Mouse (Mus musculus): ENCODE data around the gene Cox17. TPM values are rescaled to one million over a fixed set of nuclear protein-coding genes. Genes with fewer than 3 reads are reported as not detected.
"Not testable (repeated sequence)": the region's sequence is repeated elsewhere in the genome, so short reads cannot be mapped to it uniquely, and the experiment has no call there.

Cox17 gene
- 90.6 and 118 TPM in 2 replicates for polyA plus RNA-seq (2012; rRNA removed)

- DNase-seq (ENCODE audit: low read depth) = peak; percentile 62
These were observed at the start of gene Cox17, which contains the start of gene Gm21987 for GRCm38 (mm10) chr16:38346529-38347325. Gene Cox17 (plus strand): TSS chr16:38346991. Gene Gm21987 (plus strand): TSS chr16:38347040.

- DNase-seq (ENCODE audit: low read depth) = no peak
These were observed 48.4 kb upstream of the Cox17 start for GRCm38 (mm10) chr16:38298410-38298809.

- DNase-seq (ENCODE audit: low read depth) = no peak
These were observed 44.4 kb upstream of the Cox17 start for GRCm38 (mm10) chr16:38302367-38302766.

GRCm38 (mm10) chr16:38304460-38305194 is 42.2 kb upstream of the Cox17 start:
- DNase-seq (ENCODE audit: low read depth) = peak; percentile 37

- DNase-seq (ENCODE audit: low read depth) = no peak
These were observed 40.1 kb upstream of the Cox17 start for GRCm38 (mm10) chr16:38306571-38307220.

GRCm38 (mm10) chr16:38307221-38307605 is 39.6 kb upstream of the Cox17 start:
- DNase-seq (ENCODE audit: low read depth) = no peak

- DNase-seq (ENCODE audit: low read depth) = no peak
These were observed 39.1 kb upstream of the Cox17 start for GRCm38 (mm10) chr16:38307651-38308050.

GRCm38 (mm10) chr16:38308195-38308594 is 38.6 kb upstream of the Cox17 start:
- DNase-seq (ENCODE audit: low read depth) = no peak

- DNase-seq (ENCODE audit: low read depth) = peak; percentile 23
These were observed 28.3 kb upstream of the Cox17 start for GRCm38 (mm10) chr16:38318492-38318891.

GRCm38 (mm10) chr16:38319087-38319486 is 27.7 kb upstream of the Cox17 start:
- DNase-seq (ENCODE audit: low read depth) = no peak

GRCm38 (mm10) chr16:38321452-38321935 is 25.3 kb upstream of the Cox17 start:
- no peak for DNase-seq (ENCODE audit: low read depth)

- DNase-seq (ENCODE audit: low read depth) = no peak
These were observed 22.5 kb upstream of the Cox17 start for GRCm38 (mm10) chr16:38324311-38324710.

GRCm38 (mm10) chr16:38326778-38327397 is 19.9 kb upstream of the Cox17 start:
- DNase-seq (ENCODE audit: low read depth) = no peak

GRCm38 (mm10) chr16:38329340-38329739 is 17.5 kb upstream of the Cox17 start:
- DNase-seq (ENCODE audit: low read depth) = no peak

GRCm38 (mm10) chr16:38334431-38334830 is 12.4 kb upstream of the Cox17 start:
- DNase-seq (ENCODE audit: low read depth) = no peak

- not testable (repeated sequence) for DNase-seq (ENCODE audit: low read depth)
These were observed 8.7 kb upstream of the Cox17 start for GRCm38 (mm10) chr16:38338077-38338476.

- DNase-seq (ENCODE audit: low read depth) = no peak
These were observed 5.1 kb upstream of the Cox17 start, which contains the start of gene Maats1 for GRCm38 (mm10) chr16:38341396-38342324. Gene Maats1 (minus strand): TSS chr16:38342143.

GRCm38 (mm10) chr16:38344941-38345725 is 1.7 kb upstream of the Cox17 start:
- DNase-seq (ENCODE audit: low read depth) = no peak

- DNase-seq (ENCODE audit: low read depth) = no peak
These were observed 797 bp downstream of the Cox17 start for GRCm38 (mm10) chr16:38347588-38347987.

Measured in gonadal fat pad, adult 2 months (tissue).